Mouse (Mus musculus) midbrain, postnatal 0 days (tissue): ENCODE measurements at regions not wholly inside any gene's neighbourhood (a gene's known extent, or its start where the extent isn't known, plus 50 kb on each side); places are given as distances from the start of the nearest gene placed in this dataset.

Experiments
- ATAC-seq: fragments of 200-750 bp; cut with Nextera tagmentation; 2 replicates; pipeline ENCODE4 v1.8.0; 2017; ENCODE audit warnings: moderate number of reproducible peaks, mild to moderate bottlenecking, moderate TSS enrichment, moderate library complexity; ENCODE audit not compliant: low FRiP score
- DNase-seq: peaks from one replicate; pipeline ENCODE4 v3.0.0-alpha.2; 2015; ENCODE audit warnings: low spot score
- H3K27ac ChIP-seq: fragments of 300-500 bp; sonication (generic); 2 replicates; pipeline ENCODE4 v1.5.1; 2014; ENCODE audit warnings: low read depth, mild to moderate bottlenecking, low read length, mixed read lengths
- H3K27me3 ChIP-seq: fragments of 300-500 bp; sonication (generic); 2 replicates; pipeline ENCODE4 v1.6.1; 2014; ENCODE audit warnings: low read length, control low read depth, mixed read lengths; ENCODE audit not compliant: insufficient read depth
- H3K36me3 ChIP-seq: fragments of 300-500 bp; sonication (generic); 2 replicates; pipeline ENCODE4 v1.6.1; 2014; ENCODE audit warnings: low read length, control low read depth, mixed read lengths; ENCODE audit not compliant: insufficient read depth
- H3K4me1 ChIP-seq: fragments of 300-500 bp; sonication (generic); 2 replicates; pipeline ENCODE4 v1.6.1; 2014; ENCODE audit warnings: mild to moderate bottlenecking, control low read depth, antibody characterized with exemption, low read length, mixed read lengths; ENCODE audit not compliant: insufficient read depth
- H3K4me2 ChIP-seq: fragments of 300-500 bp; sonication (generic); 2 replicates; pipeline ENCODE4 v1.6.1; 2014; ENCODE audit warnings: low read depth, mild to moderate bottlenecking, low read length, mixed read lengths; ENCODE audit not compliant: poor library complexity, severe bottlenecking
- H3K4me3 ChIP-seq: fragments of 300-500 bp; sonication (generic); 2 replicates; pipeline ENCODE4 v1.5.1; 2014; ENCODE audit warnings: low read depth, mild to moderate bottlenecking, low read length, moderate library complexity
- H3K9ac ChIP-seq: fragments of 300-500 bp; sonication (generic); replicated peaks from 2 replicates; pipeline ENCODE4 v1.6.1; 2014; ENCODE audit warnings: mild to moderate bottlenecking, low read length, moderate library complexity, mixed read lengths; ENCODE audit not compliant: poor library complexity, severe bottlenecking
- H3K9me3 ChIP-seq: fragments of 300-500 bp; sonication (generic); 2 replicates; pipeline ENCODE4 v1.6.1; 2016; ENCODE audit warnings: low read length, control low read depth
- CTCF ChIP-seq: IDR thresholded peaks from 2 replicates; pipeline ENCODE4 v1.5.1; 2016; ENCODE audit warnings: antibody characterized with exemption, mild to moderate bottlenecking
- WGBS: fragments of 180-500 bp; shearing (Covaris S2); extraction: QIAGEN DNeasy Blood & Tissue Kit; methylation state at CpG from one replicate; pipeline ENCODE4 v1.1.7; 2014; 5-methylcytosine and 5-hydroxymethylcytosine counted together

DNA sequence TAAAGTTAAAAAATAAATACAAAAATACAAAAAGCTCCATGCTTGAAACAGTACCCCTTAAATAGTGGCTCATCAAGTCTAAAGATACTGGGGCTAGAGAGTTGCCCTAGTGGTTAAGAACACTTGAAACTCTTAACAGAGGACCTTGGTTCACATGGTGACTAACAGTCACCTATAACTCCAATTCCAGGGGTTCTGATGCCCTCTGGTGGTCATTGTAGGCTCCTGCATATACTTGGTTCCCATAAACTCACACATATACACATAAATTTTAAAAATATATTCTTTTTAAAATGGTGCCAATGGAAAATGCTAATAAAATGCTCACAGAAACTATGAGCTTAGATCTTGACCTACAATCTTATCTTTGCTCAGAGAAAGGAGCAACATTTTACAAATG lies 286.4 kb downstream of the Pdcd6ip start:
- Histone ChIP-seq H3K4me2 (no peak overlapping the region), H3K4me3 (no peak overlapping the region), H3K4me1 (no peaks in the 10 kb centered on the region), H3K9ac (no peak overlapping the region), H3K27ac (no peak overlapping the region), H3K9me3 (no peaks in the 10 kb centered on the region), H3K36me3 (no peaks in the 10 kb centered on the region), H3K27me3 (no peaks in the 10 kb centered on the region)
- DNase-seq (peak; percentile 33), ATAC-seq (no peak)
- TF ChIP-seq CTCF, result peak; percentile 56

DNA sequence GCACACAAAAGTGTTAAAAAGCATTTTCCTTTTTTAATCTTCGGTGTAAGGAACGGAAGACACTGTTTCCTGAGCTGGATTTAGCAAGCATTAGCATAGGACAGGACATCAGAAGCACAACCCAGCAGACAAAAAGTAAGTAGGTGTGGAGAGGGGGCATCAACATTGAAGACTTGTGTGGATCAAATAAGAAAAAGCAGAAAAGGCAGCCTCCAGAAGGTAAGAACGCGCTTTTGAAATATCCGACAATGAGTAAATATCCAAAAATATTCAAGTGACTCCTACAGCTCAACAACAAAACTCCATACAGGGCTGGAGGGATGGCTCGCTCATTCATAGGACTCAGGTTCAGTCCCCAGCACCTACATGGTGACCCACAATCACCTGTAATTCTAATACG lies 286.9 kb downstream of the Pdcd6ip start:
- H3K4me3 ChIP-seq, result no peak overlapping the region
- no peak overlapping the region for H3K9ac ChIP-seq
- H3K36me3 ChIP-seq, result no peaks in the 10 kb centered on the region
- H3K27ac ChIP-seq, result no peak overlapping the region
- DNase-seq, result no peak
- H3K9me3 ChIP-seq, result no peaks in the 10 kb centered on the region
- no peak for ATAC-seq
- H3K4me1 ChIP-seq, result no peaks in the 10 kb centered on the region
- TF ChIP-seq CTCF, result no peak
- 93% methylated on average over 7 of the region's 7 CpGs for WGBS
- H3K4me2 ChIP-seq, result no peak overlapping the region
- no peaks in the 10 kb centered on the region for H3K27me3 ChIP-seq

DNA sequence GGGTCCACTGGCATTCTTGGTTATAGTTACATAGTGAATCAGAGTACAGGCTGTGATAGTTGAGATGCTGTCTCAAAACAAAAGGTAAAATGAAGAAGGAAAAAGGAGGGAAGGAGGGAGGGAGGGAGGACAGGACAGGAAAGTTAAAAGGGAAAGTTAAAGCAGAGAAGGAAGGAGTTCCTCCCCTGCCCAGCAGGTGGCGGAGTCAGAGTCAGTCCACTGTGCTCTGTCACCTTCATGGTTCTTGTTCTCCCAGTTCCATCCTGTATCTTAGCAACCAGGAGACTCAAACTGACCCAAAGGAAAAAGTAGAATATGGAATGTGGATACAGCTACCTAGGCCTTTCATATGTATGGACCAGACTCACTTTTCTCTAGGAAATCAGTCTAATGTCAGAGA lies 288.3 kb downstream of the Pdcd6ip start:
- Histone ChIP-seq H3K4me3 (no peak overlapping the region), H3K36me3 (no peaks in the 10 kb centered on the region), H3K4me1 (peaks cover 4% of the 10 kb centered on the region; the same call in 1 of the 2 replicates), H3K4me2 (no peak overlapping the region), H3K27ac (no peak overlapping the region), H3K9ac (no peak overlapping the region), H3K27me3 (no peaks in the 10 kb centered on the region), H3K9me3 (no peaks in the 10 kb centered on the region)
- ATAC-seq, result no peak
- DNase-seq, result no peak
- peak; percentile 35; the same call in 1 of the 2 replicates for TF ChIP-seq CTCF
- WGBS, result 91% methylated on average over 1 of the region's 1 CpGs

DNA sequence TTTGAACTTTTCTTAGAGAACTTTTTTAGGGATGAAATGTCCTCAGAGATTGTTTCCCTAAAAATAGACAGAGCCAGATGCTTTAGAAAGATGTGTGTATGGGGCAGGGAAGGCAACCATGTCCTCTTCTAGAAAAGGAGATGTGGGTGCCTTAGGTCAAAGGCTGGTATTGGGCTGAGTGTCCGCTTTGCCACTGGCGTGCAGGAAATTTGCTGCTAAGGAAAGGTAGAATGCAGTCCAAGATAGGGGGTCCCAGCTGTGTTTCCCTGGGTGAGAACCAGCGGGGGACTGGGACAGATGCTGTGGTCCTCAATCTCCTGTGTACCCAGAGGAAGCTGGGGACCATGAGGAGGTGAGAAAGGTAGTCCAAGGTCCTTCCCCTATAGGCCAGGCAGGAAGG lies 291.0 kb downstream of the Pdcd6ip start:
- no peak overlapping the region for H3K27ac ChIP-seq
- WGBS, result 91% methylated on average over 3 of the region's 3 CpGs
- no peak overlapping the region for H3K4me2 ChIP-seq
- no peaks in the 10 kb centered on the region for H3K27me3 ChIP-seq
- H3K9ac ChIP-seq, result no peak overlapping the region
- H3K9me3 ChIP-seq, result no peaks in the 10 kb centered on the region
- no peaks in the 10 kb centered on the region for H3K36me3 ChIP-seq
- DNase-seq, result no peak
- H3K4me3 ChIP-seq, result no peak overlapping the region
- no peak for TF ChIP-seq CTCF
- ATAC-seq, result no peak
- H3K4me1 ChIP-seq, result peaks cover 4% of the 10 kb centered on the region; the same call in 1 of the 2 replicates

DNA sequence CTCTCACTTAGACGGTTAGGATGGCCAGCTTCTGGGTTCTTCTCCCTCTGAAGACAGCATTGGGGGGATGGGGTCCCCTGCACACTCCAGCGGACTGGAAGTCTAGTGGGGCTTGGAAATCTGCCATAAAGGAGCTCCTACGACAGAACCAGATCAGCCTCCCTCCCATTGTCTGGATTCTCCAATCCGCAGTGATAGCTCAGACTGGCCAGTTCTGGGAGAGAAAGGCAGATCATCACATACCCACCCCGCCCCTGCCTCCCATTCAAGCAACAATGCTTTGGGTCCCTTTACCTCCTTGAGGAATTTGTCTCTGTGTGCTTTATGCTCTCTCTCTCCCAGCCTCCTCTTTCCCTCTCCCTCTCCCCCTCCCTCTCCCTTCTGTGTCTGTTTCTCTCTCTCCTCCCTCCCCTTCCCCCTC lies 292.5 kb downstream of the Pdcd6ip start:
- Histone ChIP-seq H3K36me3 (no peaks in the 10 kb centered on the region), H3K4me1 (peaks cover 4% of the 10 kb centered on the region; the same call in 1 of the 2 replicates), H3K9me3 (no peaks in the 10 kb centered on the region), H3K27ac (no peak overlapping the region), H3K4me2 (no peak overlapping the region), H3K27me3 (no peaks in the 10 kb centered on the region), H3K4me3 (no peak overlapping the region), H3K9ac (no peak overlapping the region)
- 20% methylated on average over 5 of the region's 5 CpGs for WGBS
- TF ChIP-seq CTCF, result no peak
- peak; percentile 40 for DNase-seq
- no peak for ATAC-seq

DNA sequence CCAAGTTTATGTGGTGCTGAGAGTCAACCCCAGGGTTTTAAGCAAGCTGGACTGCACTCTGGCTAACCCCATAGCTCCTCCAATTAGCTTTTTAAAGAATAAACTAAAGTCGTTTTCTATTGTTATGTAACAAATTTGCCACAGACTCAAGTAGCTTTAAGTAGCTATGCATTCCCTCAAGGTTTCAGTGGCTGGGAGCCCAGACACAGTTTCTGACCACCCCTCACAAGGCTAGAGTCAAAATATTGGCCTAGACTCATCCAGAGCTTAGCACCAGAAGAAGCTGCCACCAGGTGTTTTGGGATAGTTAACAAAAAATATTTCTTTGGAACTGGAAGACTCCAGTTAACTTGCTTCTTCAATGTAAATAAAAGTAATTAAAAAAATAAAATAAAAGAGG lies 293.4 kb downstream of the Pdcd6ip start:
- TF ChIP-seq CTCF, result no peak
- H3K27me3 ChIP-seq, result no peaks in the 10 kb centered on the region
- no peak overlapping the region for H3K9ac ChIP-seq
- DNase-seq (no peak), ATAC-seq (no peak)
- no peaks in the 10 kb centered on the region for H3K36me3 ChIP-seq
- 74% methylated on average over 1 of the region's 1 CpGs for WGBS
- peaks cover 4% of the 10 kb centered on the region; the same call in 1 of the 2 replicates for H3K4me1 ChIP-seq
- no peak overlapping the region for H3K4me3 ChIP-seq
- no peaks in the 10 kb centered on the region for H3K9me3 ChIP-seq
- no peak overlapping the region for H3K4me2 ChIP-seq
- H3K27ac ChIP-seq, result no peak overlapping the region

DNA sequence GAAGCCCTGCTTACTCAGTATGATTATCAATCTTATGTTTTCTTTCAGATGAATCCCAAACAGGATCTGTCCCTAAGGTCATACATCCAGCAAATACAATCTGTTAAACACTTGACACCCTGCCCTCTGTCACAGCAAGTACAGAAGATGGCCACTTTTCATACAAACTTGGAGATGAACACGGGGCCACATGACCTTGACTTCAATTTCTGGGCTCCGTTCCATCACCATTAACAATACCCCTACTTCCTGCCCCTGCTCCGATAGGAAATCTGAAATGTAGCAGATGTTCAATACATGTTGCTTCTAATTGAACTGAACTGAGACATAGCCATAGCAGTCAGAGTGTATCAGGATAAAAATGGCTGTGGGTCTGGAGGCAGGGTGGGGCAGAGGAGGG lies 294.2 kb downstream of the Pdcd6ip start:
- WGBS, result 69% methylated on average over 3 of the region's 3 CpGs
- no peak for DNase-seq
- H3K4me2 ChIP-seq, result no peak overlapping the region

More for the DNA sequence above, 294.2 kb downstream of the Pdcd6ip start:
- H3K4me3 ChIP-seq, result no peak overlapping the region
- H3K9me3 ChIP-seq, result no peaks in the 10 kb centered on the region
- H3K27ac ChIP-seq, result no peak overlapping the region
- ATAC-seq, result no peak
- H3K9ac ChIP-seq, result no peak overlapping the region
- TF ChIP-seq CTCF, result no peak
- peaks cover 4% of the 10 kb centered on the region; the same call in 1 of the 2 replicates for H3K4me1 ChIP-seq
- H3K36me3 ChIP-seq, result no peaks in the 10 kb centered on the region
- H3K27me3 ChIP-seq, result no peaks in the 10 kb centered on the region
